Mouse (Mus musculus): ENCODE results near the gene Vcp.

DNA sequence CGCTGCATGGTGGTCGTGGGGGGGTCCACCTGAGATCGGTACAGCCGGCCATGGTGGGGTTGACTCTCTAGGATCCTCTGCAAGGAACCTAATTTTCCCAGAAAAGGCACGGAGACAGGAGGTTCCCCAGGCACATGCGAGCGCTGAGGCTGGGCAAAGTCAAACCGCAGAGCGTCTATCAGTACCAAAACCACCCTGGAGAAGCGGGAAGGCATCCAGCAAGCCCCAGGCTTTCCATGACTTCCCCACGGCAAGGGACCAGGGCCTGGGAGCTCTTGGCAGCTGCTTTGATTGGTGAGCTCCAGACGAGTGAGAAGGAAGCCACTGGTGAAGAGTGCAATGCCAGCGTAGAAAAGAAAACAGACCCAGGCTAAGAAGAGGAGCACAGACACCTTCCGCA, 24.4 kb upstream of the Vcp start:
- TF ChIP-seq CTCF (IDR thresholded peaks at IDR 0.05; ENCODE audit: low read depth, low read length): no peak
- no peak for TF ChIP-seq POLR2A (IDR thresholded peaks at IDR 0.05; ENCODE audit: insufficient read depth, low read length)

Measured in ES-Bruce4 (cell line).